Mouse (Mus musculus) lung, postnatal 14 days (tissue): ENCODE results near the gene Hacd4.
"Not testable (repeated sequence)": the region's sequence is repeated elsewhere in the genome, so short reads cannot be mapped to it uniquely, and the experiment has no call there.

Experiments
- DNase-seq: peaks from one replicate; pipeline ENCODE4 v3.0.0; 2021

Gene Hacd4

DNA sequence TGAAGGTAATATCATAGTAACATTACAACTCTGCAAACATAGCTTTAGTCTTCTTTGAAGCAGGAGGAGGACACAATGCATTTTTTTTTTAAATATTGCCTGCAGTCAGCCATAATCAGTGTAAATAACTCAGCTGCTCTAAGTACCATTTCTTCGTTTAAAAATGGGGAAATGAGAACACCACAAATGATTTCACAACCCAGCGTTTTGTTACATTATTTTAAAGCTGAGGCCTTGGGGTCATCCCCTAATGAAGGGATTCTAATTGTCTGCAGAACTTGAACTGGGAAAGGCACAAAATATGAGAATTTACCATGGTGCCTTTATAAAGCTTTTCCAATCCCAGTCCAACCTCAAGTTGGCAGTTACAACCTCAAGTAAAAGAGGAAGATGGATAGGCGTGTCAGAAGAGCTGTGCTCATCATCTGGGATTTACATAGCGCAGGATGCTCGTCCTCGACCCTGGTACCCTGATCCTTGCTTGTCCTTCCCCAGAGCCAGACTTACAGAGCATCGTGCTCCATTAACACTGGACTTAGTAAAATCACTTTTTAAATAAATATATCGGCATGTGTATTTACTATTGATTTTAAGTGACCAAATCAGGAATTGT is 6.2 kb downstream of the Hacd4 start:
- no peak for DNase-seq

DNA sequence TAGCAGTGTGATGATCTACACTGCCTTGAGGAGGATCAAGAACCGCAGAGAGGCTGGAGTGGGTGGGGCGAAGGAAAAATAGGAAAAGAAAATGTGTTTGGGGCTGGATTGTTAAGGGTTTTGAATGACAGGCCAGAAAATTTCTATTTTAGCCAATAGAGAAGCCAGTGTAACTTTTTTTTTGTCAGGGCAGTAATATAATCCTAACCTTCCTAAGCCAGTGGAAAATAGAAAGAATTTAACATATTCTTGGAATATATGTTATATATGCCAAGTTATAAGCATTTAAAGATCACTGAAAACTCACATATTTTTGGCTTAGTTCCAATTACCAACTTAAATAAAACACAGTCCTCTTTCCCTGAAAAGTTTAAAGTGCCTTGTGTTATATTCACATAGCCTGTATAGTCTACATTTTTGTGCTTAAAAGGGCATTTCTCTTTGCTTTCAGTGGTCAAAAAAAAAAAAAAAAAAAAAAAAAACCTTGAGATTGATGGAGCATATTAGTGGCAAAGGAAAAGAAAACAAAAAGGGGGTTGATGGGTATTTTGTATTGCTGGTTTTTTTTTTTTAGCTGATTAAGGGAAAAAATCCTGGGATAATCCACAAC is 11.0 kb downstream of the Hacd4 start:
- no peak for DNase-seq

DNA sequence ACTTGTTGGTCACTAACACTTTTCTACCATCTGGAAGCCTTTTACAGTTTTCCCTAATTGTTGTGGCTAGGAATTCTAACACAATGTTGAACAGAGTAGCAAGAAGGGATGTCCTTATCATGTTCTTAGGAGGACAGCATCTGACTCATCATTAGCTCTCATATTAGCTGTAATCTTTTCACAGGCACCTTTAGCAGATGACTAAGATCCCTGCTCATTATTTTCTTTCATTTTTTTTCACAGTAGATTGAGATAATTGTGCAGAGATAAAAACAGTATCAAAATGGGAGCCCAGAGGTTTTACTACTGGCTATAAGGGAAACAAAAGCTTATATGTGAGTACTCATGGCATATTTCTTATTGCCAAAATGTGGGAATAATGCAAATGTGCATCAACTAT is 14.2 kb downstream of the Hacd4 start:
- no peak for DNase-seq

DNA sequence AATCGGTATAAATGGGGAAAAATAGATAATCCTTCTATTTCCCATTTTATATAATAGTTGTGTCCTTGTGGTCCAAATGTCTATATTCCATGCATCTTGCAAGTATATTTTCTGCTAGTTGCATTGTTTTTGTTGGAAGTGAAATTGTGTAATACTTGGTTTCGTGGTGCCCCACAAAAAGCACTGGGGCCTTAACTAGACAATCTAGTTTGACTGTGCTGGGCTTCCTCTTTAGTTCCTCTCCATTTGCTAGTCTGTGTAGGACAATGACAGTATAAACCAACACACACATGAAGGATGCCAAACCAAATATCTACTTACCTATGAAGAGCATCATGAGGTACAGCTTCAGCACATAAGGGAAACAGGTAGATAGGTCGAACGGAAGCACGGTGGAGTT is 19.4 kb downstream of the Hacd4 start:
- DNase-seq: no peak

DNA sequence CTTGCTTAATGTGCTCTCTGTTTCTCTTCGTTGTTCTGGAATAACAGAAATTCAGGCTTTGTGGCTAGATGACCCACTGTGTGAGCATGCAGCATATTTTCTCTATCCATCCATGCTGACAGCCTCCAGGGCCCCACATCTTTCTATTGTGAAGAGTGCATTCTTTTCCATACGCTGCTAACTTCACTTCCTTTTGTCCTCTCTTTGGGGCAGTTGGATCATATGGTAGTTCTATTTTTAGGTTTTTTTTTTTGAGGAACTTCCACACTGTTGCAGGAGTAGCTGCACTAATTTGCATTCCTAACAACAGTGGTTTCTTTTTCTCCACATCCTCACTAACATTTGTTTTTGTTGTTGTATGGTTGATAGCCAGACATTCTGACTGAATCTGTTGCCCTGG is 23.7 kb downstream of the Hacd4 start:
- DNase-seq: no peak

DNA sequence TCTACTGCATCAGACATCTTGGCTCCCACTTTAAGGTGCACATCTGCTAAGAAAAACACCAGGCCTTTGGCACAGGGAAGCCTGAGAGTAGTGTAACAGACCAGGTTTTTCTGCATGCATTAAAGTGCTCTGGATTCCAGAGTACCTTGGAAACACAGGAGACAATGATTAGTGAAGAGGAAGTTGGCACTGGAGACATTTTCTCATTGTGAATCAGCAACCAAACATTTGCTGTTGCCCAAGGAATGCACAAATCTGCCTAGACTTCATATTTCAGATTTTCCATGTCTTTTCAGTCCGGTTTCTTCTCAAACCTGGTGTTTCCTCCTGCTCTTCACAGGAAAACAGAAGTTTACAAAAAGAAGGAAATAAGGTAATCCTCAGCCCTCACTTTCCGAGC is 26.4 kb downstream of the Hacd4 start:
- DNase-seq: no peak

DNA sequence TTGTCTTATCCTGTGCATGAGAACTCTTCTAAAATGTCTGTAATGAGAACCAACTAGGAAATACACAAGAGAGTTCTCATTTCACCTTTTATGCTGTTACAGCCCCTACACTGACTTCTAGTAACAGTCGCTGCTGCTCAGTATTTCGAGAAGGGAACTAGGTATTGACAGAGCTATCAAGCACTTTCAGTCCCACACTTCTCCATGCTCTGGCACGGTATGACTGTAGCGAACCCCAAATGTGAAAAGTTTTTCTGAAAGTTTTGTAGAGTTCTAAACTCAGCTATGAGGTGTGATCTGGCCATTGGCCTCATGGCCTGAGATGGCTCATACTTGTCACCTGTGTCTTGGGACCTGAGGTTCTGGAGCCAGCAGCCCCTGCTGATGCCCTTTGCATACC is 29.4 kb downstream of the Hacd4 start:
- DNase-seq: no peak

DNA sequence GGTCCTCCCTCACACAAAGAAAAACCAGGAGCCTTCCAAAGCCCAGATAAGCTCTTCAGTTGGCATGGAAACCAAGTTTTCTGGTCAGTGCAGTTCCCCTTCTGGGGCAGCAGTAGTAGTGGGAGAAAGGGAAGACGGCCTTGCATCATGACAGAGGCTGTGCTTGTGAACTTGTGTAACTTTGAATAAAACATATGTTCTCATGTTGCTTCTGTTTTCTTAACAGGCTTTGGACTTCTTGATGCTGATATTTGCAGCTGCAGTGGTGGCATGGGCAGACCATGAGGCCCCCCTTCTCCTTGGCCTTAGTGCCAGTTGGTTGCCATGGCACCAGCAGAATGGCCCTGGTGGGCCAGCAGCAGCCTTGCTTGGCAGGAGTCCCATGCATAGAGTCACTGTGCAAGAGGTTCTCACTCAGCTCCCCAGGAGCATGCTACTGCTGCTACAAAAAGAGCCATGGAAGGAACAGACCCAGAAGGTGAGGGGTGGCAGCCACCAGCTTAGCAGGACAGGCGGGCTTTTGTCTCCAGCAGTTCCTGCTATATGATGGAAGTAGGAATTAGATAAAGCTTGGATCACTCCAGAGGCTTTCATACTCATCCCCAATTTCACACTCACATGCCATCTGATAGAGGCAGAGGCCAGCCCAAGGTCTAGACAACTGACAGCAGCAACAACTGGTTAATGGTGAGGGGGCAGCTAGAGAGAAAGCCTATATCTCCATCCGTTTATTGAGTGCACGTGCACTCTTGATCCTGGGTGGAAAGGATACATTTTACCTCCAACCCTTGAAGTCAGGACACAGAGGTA is 31.6 kb downstream of the Hacd4 start:
- DNase-seq: no peak

DNA sequence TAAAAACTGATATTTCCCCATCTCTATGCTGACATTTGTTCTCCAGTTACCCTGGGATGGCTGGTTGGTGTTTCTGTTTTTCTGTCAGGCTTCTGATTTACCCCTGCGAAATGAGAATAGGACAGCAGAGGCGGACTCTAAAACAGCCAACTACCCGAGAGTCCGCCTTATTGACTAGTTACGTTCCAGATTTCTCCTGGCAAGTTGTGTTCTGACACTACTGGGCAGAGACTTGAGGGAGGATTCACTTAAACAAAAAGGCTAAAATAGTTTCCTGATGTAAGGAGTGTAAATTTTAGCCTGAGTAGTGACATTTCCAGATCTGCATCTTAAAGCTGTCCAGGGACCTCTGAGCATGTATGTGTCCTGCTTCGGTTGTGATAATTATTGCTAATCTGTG is 35.8 kb downstream of the Hacd4 start:
- DNase-seq: no peak

DNA sequence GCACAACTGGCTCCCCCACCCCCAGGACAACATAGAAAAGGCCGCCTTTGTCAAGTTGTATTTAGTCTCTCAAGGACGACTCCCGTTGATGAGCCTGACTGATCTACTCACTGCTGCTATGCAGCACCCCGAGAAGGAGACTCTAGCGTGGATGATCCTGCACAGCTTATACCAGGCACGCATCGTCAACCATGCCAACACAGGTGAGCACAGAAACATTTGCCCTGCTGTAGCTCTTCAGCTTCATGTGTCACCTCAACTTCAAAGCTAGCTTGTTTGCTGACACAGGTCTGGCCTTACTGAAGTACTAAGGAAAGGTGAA is 37.8 kb downstream of the Hacd4 start:
- no peak for DNase-seq

DNA sequence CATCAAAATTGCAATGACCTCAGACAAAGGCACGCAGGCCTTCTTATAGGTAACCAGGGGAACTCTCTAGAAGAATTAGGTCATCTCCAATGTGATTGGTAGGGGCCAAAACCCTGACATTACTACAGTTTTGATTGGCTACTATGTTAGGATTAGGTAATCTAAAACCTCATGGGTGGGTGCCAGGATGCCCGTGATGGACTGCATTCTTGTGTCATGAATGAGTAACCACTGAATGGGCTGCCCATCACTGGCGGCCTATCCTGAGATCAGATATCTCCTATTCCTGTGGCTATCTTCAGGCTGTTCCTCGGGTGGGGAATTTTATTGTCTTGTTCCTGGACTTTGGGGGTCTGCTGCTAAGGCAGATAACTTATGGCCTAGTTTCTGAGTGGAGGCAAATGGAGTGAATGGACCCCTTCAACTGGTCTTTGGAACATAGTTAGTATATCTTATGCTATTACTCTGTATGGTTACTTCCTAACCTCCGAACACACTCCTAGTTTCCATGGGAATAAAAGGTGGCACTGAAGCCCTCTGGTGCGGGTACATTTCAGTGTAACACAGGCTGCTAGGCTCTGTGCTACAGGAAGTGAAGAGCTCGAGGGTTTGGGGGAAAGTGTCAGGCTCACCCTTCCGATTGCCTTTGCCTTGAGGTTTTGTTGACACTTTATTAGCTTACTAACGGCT is 38.3 kb downstream of the Hacd4 start:
- DNase-seq: no peak

DNA sequence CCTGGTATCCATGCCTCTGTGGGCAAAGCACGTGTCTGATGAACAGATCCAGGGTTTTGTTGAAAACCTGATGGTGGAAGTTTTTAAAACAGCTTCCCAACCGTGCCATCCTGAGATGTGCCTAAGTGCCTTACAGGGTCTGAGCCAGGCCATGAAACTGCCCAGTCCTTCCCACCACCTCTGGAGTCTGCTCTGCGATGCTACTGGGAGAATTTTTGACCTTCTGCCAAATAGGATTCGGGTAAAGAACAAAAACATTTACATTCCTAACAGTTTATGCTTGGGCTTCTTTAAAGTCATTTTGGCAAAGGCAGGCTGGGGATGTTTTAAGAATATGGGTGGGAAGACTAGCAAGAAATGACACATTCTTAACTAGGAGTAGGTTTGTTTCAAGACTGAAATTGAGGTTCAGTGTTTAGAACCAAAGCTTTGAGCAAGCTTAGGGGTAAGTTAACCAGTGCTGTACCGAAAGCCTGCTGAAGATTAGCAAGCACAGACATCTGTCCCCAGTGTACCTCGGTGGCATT is 41.7 kb downstream of the Hacd4 start:
- no peak for DNase-seq

DNA sequence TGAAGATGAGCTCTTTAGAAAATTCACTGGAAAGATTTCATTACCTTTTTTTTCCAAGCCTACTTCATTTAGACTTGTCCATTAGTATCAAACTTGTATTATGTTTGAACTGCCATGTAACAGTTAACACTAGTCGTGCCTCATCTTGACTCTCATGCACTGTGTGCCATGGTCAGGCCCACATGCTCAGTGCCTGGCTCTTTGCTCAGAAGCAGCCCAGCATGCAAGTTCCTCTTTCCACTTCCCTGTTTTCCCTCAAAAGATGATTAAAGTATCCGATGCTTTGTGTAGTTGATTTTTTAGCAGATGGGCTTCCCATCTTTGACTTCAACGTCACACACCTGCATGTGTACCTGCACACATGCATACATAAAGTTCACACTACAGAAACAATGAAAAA is 43.0 kb downstream of the Hacd4 start:
- no peak for DNase-seq

DNA sequence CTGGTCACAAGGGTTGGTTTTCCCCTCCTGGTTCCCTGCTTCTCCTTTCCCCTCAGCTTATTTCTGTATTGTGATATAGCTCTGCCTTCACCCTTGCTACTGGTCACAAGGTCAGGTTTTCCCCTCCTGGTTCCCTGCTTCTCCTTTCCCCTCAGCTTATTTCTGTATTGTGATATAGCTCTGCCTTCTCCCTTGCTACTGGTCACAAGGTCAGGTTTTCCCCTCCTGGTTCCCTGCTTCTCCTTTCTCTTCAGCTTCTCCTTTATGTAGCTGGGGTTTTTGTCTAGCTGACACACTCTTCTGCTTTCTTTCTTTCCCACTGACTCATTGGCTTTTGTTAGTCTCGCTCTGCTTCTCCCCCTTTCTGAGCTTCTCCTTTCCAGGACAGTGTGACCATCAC is 48.1 kb downstream of the Hacd4 start:
- DNase-seq: not testable (repeated sequence)

DNA sequence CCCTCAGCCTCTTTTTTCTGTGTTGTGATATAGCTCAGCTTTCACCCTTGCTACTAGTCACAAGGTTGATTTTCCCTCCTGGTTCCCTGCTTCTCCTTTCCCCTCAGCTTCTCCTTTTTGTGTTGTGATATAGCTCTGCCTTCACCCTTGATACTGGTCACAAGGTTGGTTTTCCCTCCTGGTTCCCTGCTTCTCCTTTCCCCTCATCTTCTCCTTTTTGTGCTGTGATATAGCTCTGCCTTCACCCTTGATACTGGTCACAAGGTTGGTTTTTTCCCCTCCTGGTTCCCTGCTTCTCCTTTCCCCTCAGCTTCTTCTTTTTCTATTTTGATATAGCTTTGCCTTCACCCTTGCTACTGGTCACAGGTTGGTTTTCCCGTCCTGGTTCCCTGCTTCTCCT is 48.7 kb downstream of the Hacd4 start:
- DNase-seq: no peak

DNA sequence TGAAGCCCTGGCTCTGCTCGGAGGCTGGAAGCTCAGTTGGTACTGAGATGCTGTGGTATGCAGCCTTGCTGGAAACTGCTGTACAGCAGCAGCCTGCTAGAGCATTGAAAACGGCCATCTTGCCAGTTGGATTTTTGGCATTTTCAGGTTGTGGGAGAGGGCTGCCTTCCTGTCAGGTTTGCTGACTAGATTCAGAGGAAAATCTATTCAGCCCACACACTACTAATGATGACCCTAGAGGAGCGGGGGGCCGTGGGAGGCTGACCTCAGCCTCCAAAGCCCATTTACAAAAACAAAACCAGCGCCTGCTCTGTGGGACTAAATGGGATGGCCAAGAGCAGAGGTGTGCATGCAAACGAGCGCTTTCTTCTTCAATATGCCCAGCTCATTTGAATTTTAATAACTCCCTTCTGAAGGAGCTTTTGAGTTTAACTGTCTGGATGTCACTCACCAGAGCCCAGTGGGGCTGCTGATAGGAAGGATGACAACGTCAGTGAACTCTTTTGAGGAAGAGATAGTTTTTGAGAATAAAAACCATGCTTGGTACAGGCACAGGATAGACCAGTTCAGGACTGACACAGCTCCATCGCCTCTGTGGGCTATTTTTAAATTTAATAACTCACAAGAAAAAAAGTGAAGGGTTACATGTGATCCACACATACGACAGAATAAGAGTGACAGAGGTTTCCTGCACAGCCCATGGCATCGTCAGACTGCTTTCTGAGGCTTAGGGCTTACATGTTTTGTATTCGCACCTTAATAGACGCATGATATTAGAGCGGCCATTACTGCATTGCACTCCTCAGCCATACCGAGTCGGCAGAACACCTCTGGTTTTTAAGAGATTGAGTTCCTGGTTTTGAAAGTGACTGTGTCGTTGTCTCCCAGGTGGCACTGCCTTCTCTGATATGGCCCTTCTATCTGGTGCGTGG is 66.2 kb downstream of the Hacd4 start:
- DNase-seq: no peak

DNA sequence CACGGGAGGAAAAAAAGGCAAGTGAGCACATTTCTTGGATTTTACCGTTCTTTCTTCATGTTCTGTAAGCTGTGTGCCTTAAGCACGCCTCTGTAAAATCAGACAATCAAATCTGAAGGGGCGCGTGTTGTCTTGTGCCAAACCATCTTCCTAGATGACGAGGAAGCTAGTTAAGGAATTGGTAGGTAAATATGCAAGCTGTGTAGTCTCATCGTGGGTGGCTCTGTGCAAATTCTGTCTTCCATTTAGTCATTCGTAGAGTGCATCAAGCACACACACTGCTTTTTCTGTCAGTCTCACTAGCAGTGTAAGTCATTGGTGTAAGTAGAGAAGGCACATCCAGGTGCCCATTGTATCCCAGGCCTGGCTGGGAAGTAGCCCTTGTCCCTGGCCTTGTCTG is 67.9 kb downstream of the Hacd4 start:
- no peak for DNase-seq

DNA sequence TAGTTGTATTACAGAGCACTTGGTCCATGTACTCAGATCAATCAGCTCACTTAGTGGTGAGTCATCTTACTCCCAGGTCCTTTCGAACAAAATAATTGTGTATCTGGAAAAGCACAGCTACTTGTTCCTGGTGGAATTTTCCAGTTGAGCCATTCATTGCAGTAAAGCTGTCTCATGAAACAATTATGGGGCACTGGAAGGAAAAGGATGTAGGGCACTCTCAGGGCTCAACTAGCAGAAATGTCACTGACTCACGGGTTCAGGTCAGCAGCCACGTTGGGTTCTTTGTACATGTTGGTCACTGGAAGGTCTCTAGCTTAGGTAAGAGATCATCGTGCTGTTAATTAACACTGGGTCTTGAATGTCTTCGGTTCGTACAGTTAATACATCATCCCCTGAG is 68.8 kb downstream of the Hacd4 start:
- DNase-seq: no peak

DNA sequence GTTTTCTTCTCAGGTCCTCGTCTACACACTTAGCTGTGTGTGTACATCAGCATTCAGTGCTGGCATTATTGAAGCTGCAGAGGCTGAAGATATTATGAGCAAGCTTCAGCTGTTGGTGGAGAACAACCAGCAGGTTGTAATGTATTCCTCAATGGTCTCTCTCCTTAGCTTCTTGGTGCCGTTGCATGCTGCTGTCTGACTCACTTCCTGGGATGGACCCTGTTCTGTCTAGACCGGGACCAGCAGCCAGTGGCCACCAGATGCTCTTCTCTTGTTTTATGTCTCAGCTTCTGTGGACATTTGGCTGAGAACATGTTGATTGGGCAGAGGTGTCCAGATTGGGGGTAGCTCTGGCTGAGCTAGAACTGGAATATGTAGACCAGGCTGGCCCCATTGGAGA is 81.3 kb downstream of the Hacd4 start:
- DNase-seq: no peak

DNA sequence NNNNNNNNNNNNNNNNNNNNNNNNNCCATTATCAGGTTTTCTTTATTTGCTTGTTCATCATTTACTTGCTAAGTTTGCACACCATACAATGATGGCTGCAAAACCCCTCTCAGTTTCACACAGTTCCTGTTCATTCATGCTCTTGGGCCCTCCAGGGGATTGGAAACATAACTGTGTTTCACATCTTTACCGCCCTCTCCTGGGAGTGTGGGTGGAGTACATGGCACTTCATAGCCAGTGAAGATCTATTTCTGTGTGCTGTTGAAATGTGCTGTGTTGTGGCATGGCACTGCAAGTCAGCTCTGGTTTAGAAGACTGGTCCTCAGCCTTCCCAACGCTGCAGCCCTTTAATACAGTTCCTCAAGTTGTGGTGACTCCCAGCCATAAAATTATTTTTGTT is 82.1 kb downstream of the Hacd4 start:
- DNase-seq: peak; percentile 11

DNA sequence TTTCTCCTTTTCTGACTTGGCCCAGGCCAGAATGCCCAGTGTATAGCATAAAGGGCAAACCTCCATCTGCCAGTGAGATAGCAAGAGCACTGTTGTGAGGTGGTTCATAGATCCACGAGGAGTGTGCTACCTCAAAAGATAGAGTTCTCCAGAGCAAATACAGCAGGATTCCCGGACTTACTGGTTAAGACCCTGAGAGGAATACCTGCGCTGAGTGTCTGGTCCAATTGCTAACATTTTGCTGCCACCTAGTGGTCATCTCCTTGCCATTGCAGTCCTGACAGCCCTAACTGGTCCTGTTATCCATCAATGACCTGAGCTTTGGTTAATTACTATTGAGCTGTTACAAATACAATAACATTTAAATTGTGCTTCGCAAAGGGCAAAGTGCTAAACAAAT is 87.8 kb downstream of the Hacd4 start:
- DNase-seq: peak; percentile 73
